Mouse (Mus musculus) mouse trophoblast stem cell (cell line): ENCODE data around the gene Rbm8a.

ENCODE experiments used
- in situ Hi-C, 2 experiments: fragments of 300-500 bp; cut with MseI, MboI; formaldehyde crosslinking; loops; 2 replicates in 1 of 2; 3 replicates in 1 of 2; pipeline ENCODE4 v1.15.1; 2025

The Rbm8a gene

GRCm38 (mm10) chr3:96629729-96630600, at the start of gene Rbm8a:
Gene Rbm8a, plus strand, starts transcription at chr3:96629933.
- in situ Hi-C loops: no loop called here

- in situ Hi-C loops: loop anchor here (5.0 kb wide), 1 partner anchor 34 kb away; no protein-coding TSS in a partner anchor
These were observed 48.6 kb upstream of the Rbm8a start for GRCm38 (mm10) chr3:96581141-96581540.

- in situ Hi-C loops: loop anchor here (5.0 kb wide), 1 partner anchor 35 kb away; no protein-coding TSS in a partner anchor
These were observed 47.8 kb upstream of the Rbm8a start for GRCm38 (mm10) chr3:96581771-96582515.

GRCm38 (mm10) chr3:96583386-96583785, 46.3 kb upstream of the Rbm8a start:
- in situ Hi-C loops: loop anchor here (5.0 kb wide), 1 partner anchor 36 kb away; no protein-coding TSS in a partner anchor

- in situ Hi-C loops: no loop called here
These were observed 39.1 kb upstream of the Rbm8a start for GRCm38 (mm10) chr3:96590657-96591056.

GRCm38 (mm10) chr3:96593374-96593773, 36.4 kb upstream of the Rbm8a start:
- in situ Hi-C loops: no loop called here

- in situ Hi-C loops: no loop called here
These were observed 35.8 kb upstream of the Rbm8a start, which contains the start of gene Polr3gl for GRCm38 (mm10) chr3:96593790-96594560. Gene Polr3gl, minus strand, starts transcription at chr3:96594181.

- in situ Hi-C loops: no loop called here
These were observed 34.9 kb upstream of the Rbm8a start for GRCm38 (mm10) chr3:96594851-96595250.

GRCm38 (mm10) chr3:96595661-96596060, 34.1 kb upstream of the Rbm8a start:
- in situ Hi-C loops: no loop called here

- in situ Hi-C loops: no loop called here
These were observed 33.5 kb upstream of the Rbm8a start, which contains the start of gene Ankrd34a for GRCm38 (mm10) chr3:96596228-96596707. Gene Ankrd34a, plus strand, starts transcription at chr3:96596636.

- in situ Hi-C loops: no loop called here
These were observed 32.9 kb upstream of the Rbm8a start for GRCm38 (mm10) chr3:96596855-96597254.

GRCm38 (mm10) chr3:96597435-96597891, 32.3 kb upstream of the Rbm8a start:
- in situ Hi-C loops: no loop called here

- in situ Hi-C loops: no loop called here
These were observed 31.3 kb upstream of the Rbm8a start for GRCm38 (mm10) chr3:96598156-96599068.

- in situ Hi-C loops: no loop called here
These were observed 30.7 kb upstream of the Rbm8a start for GRCm38 (mm10) chr3:96599069-96599393.

GRCm38 (mm10) chr3:96599411-96599810, 30.3 kb upstream of the Rbm8a start:
- in situ Hi-C loops: no loop called here

GRCm38 (mm10) chr3:96600639-96601250, 29.0 kb upstream of the Rbm8a start, which contains the start of gene Lix1l:
Gene Lix1l, plus strand, starts transcription at chr3:96601149.
- in situ Hi-C loops: no loop called here

- in situ Hi-C loops: no loop called here
These were observed 28.4 kb upstream of the Rbm8a start for GRCm38 (mm10) chr3:96601251-96601787.

- in situ Hi-C loops: no loop called here
These were observed 27.6 kb upstream of the Rbm8a start for GRCm38 (mm10) chr3:96601941-96602703.

- in situ Hi-C loops: no loop called here
These were observed 27.0 kb upstream of the Rbm8a start for GRCm38 (mm10) chr3:96602704-96603084.
